17 mouse cellular contexts compared by ENCODE assay signal in genomic region chr2:26973960-26974359, GRCm38 (mm10). TPM values are rescaled to one million over a fixed set of nuclear protein-coding genes. Genes with fewer than 3 reads are reported as not detected.
A peak's percentile ranks its signal among the peaks of the same experiment; 100 is the strongest.
DNase-seq lines count a peak whose midpoint lies in the region; ATAC-seq and TF ChIP-seq lines count a peak whose summit lies in the region.
"Had no signal": no experiment of that assay in that cellular context is flagged by ENCODE, and none has a peak within 500 bp of the region (broad histone marks: within the 10 kb centered on the region; RNA-seq: fewer than 3 reads in every experiment).

No protein-coding gene starts in this region.

- peak; percentile 9 for DNase-seq in lung, postnatal 0 days (ENCODE audit: low spot score)
- no peak for DNase-seq in lung, adult 2 months
- peak; percentile 22 for DNase-seq in c-Kit-positive CD71-negative TER-119-negative erythroid progenitor cells, embryonic 14.5 days (ENCODE audit: low read depth)
- DNase-seq in yolk sac, embryonic 10.5 days (ENCODE audit: low spot score), result peak; percentile 39
- no peak for DNase-seq in forebrain, embryonic 11.5 days (ENCODE audit: low spot score)
- DNase-seq in thymus, postnatal 36 days, result no peak
- DNase-seq: cerebellum, adult 9-10 months; kidney, adult 9 months; lung, postnatal 4 days; retina, postnatal 1 day had no signal

- WGBS in lung, postnatal 0 days, result 33% methylated on average over 4 of the region's 4 CpGs
- 19% methylated on average over 4 of the region's 4 CpGs for WGBS in lung, adult 2 months
- 2% methylated on average over 4 of the region's 4 CpGs for WGBS in macrophage (ENCODE audit: missing documents)
- 62% methylated on average over 4 of the region's 4 CpGs for WGBS in forebrain, embryonic 11.5 days

- TF ChIP-seq EP300 in lung, postnatal 0 days (IDR thresholded peaks at IDR 0.05), result no peak

- no peak overlapping the region for H3K4me2 ChIP-seq in lung, postnatal 0 days (replicated peaks; ENCODE audit: low read depth, low read length)
- H3K4me2 ChIP-seq in forebrain, embryonic 11.5 days (ENCODE audit: low read depth, low read length, severe bottlenecking), result no peak overlapping the region
- H3K4me2 ChIP-seq: heart, embryonic 15.5 days; hindbrain, embryonic 12.5 days; limb, embryonic 15.5 days; midbrain, embryonic 15.5 days; neural tube, embryonic 12.5 days had no signal

- H3K9ac ChIP-seq in lung, postnatal 0 days (replicated peaks; ENCODE audit: low read depth), result no peak overlapping the region
- H3K9ac ChIP-seq in forebrain, embryonic 11.5 days (ENCODE audit: low read length), result no peak overlapping the region
- H3K9ac ChIP-seq: heart, embryonic 15.5 days; hindbrain, embryonic 12.5 days; limb, embryonic 15.5 days; midbrain, embryonic 15.5 days; neural tube, embryonic 12.5 days had no signal

- TF ChIP-seq CTCF in lung, postnatal 0 days (IDR thresholded peaks at IDR 0.05), result no peak
- no peak for TF ChIP-seq CTCF in lung, adult 2 months (IDR thresholded peaks at IDR 0.05; ENCODE audit: insufficient read depth, low read length)

- H3K4me1 ChIP-seq in lung, postnatal 0 days (ENCODE audit: insufficient read depth, low read depth, low read length), result no peaks in the 10 kb centered on the region
- H3K4me1 ChIP-seq in lung, adult 2 months (ENCODE audit: control insufficient read depth, insufficient read depth, low read length), result no peaks in the 10 kb centered on the region
- no peaks in the 10 kb centered on the region for H3K4me1 ChIP-seq in forebrain, embryonic 11.5 days (replicated peaks; ENCODE audit: control insufficient read depth, insufficient read depth, low read length)
- H3K4me1 ChIP-seq: heart, embryonic 15.5 days; hindbrain, embryonic 12.5 days; limb, embryonic 15.5 days; midbrain, embryonic 15.5 days; neural tube, embryonic 12.5 days had no signal

- no peaks in the 10 kb centered on the region for H3K36me3 ChIP-seq in lung, postnatal 0 days (ENCODE audit: insufficient read depth, low read length)
- no peaks in the 10 kb centered on the region for H3K36me3 ChIP-seq in macrophage (ENCODE audit: inconsistent target)
- no peaks in the 10 kb centered on the region for H3K36me3 ChIP-seq in forebrain, embryonic 11.5 days (ENCODE audit: control insufficient read depth, insufficient read depth, low read length)
- H3K36me3 ChIP-seq: heart, embryonic 15.5 days; hindbrain, embryonic 12.5 days; limb, embryonic 15.5 days; midbrain, embryonic 15.5 days; neural tube, embryonic 12.5 days had no signal

- no peaks in the 10 kb centered on the region for H3K9me3 ChIP-seq in lung, postnatal 0 days (ENCODE audit: low read length)
- H3K9me3 ChIP-seq in forebrain, embryonic 11.5 days (ENCODE audit: control insufficient read depth, low read length), result no peaks in the 10 kb centered on the region
- H3K9me3 ChIP-seq: heart, embryonic 15.5 days; hindbrain, embryonic 12.5 days; limb, embryonic 15.5 days; midbrain, embryonic 15.5 days; neural tube, embryonic 12.5 days had no signal

- no peak; the same call in 1 of the 2 replicates for ATAC-seq in lung, postnatal 0 days
- no peak for ATAC-seq in forebrain, embryonic 11.5 days (replicated peaks; ENCODE audit: low FRiP score)
- ATAC-seq: midbrain, embryonic 15.5 days had no signal

- no peaks in the 10 kb centered on the region for H3K27me3 ChIP-seq in lung, postnatal 0 days (replicated peaks; ENCODE audit: insufficient read depth, low read length)
- no peaks in the 10 kb centered on the region for H3K27me3 ChIP-seq in forebrain, embryonic 11.5 days (ENCODE audit: control insufficient read depth, insufficient read depth, low read length)
- H3K27me3 ChIP-seq: hindbrain, embryonic 12.5 days; limb, embryonic 15.5 days; midbrain, embryonic 15.5 days; neural tube, embryonic 12.5 days had no signal

- no peaks in the 10 kb centered on the region for H3K79me2 ChIP-seq in macrophage (ENCODE audit: inconsistent target)

- no peak overlapping the region for H3K27ac ChIP-seq in lung, postnatal 0 days (ENCODE audit: low read length)
- H3K27ac ChIP-seq in macrophage, result peak overlapping the region; percentile 65
- H3K27ac ChIP-seq in forebrain, embryonic 11.5 days (ENCODE audit: low read depth, low read length), result no peak overlapping the region
- H3K27ac ChIP-seq: heart, embryonic 15.5 days; hindbrain, embryonic 12.5 days; limb, embryonic 15.5 days; midbrain, embryonic 15.5 days; neural tube, embryonic 12.5 days had no signal

- TF ChIP-seq POLR2A in lung, adult 2 months (IDR thresholded peaks at IDR 0.05; ENCODE audit: borderline replicate concordance, extremely low read depth, low read depth, low read length), result no peak

- H3K4me3 ChIP-seq in lung, postnatal 0 days (ENCODE audit: low read depth, low read length), result no peak overlapping the region
- no peak overlapping the region for H3K4me3 ChIP-seq in lung, adult 2 months (replicated peaks; ENCODE audit: extremely low read depth, low read depth, low read length)
- H3K4me3 ChIP-seq in macrophage (ENCODE audit: inconsistent target), result no peak overlapping the region
- no peak overlapping the region for H3K4me3 ChIP-seq in forebrain, embryonic 11.5 days (ENCODE audit: low read depth, low read length)
- H3K4me3 ChIP-seq: heart, embryonic 15.5 days; hindbrain, embryonic 12.5 days; limb, embryonic 15.5 days; midbrain, embryonic 15.5 days; neural tube, embryonic 12.5 days had no signal

RNA-seq across cellular contexts. Expression of gene Adamts13, which starts 0.7 kb away (rescaled TPM):
- 0.26 TPM in 2 replicates for polyA plus RNA-seq in lung, postnatal 0 days (2015; fragmentation: Nextera tagmentation; extraction: Ambion mirVana)
- 0.83 and 1.1 TPM in 2 replicates for polyA plus RNA-seq in lung, adult 2 months (2012; rRNA removed)
- total RNA-seq in macrophage (2018; cell fraction: chromatin; rRNA removed), result 1 to 10 TPM in 1 of 26 experiments, under 1 TPM in 23, not detected in 2; 0.20 to 1.1 (median 0.48) TPM
- under 1 TPM in 12 of 26 experiments, not detected in 14; under 0.01 to 0.11 (median 0.04) TPM for total RNA-seq in macrophage (2018; cell fraction: cytosol; rRNA removed)
- under 1 TPM in 16 of 26 experiments, not detected in 10; 0.15 to 0.63 (median 0.26) TPM for total RNA-seq in macrophage (2018; cell fraction: nucleus; rRNA removed)
- polyA plus RNA-seq in macrophage (2018), result not detected in 3 replicates
- 0.08 TPM in 1 of 2 replicates, not detected in the other for polyA plus RNA-seq in forebrain, embryonic 11.5 days (2014; fragmentation: Nextera tagmentation; extraction: Ambion mirVana)
- polyA plus RNA-seq: heart, embryonic 15.5 days; hindbrain, embryonic 12.5 days; limb, embryonic 15.5 days; midbrain, embryonic 15.5 days; neural tube, embryonic 12.5 days had no signal

RNA-seq across cellular contexts. Expression of gene Rexo4, which starts 9.8 kb away (rescaled TPM):
- polyA plus RNA-seq in lung, postnatal 0 days (2015; fragmentation: Nextera tagmentation; extraction: Ambion mirVana), result 21.4 and 22.1 TPM in 2 replicates
- 16.2 and 20.7 TPM in 2 replicates for polyA plus RNA-seq in lung, adult 2 months (2012; rRNA removed)
- total RNA-seq in macrophage (2018; cell fraction: chromatin; rRNA removed), result 100 to 1,000 TPM; 104 to 328 (median 180) TPM
- total RNA-seq in macrophage (2018; cell fraction: cytosol; rRNA removed), result 10 to 100 TPM; 18.7 to 34.2 (median 26.7) TPM
- 100 to 1,000 TPM in 7 of 26 experiments, 10 to 100 TPM in 19; 55.0 to 197 (median 83.4) TPM for total RNA-seq in macrophage (2018; cell fraction: nucleus; rRNA removed)
- polyA plus RNA-seq in macrophage (2018), result 33.6 to 77.4 TPM (median 33.7 TPM) in 3 replicates
- 53.9 and 57.1 TPM in 2 replicates for polyA plus RNA-seq in forebrain, embryonic 11.5 days (2014; fragmentation: Nextera tagmentation; extraction: Ambion mirVana)

RNA-seq across cellular contexts. Expression of gene Cacfd1, which starts 35.8 kb away (rescaled TPM):
- polyA plus RNA-seq in lung, postnatal 0 days (2015; fragmentation: Nextera tagmentation; extraction: Ambion mirVana), result 39.9 and 42.1 TPM in 2 replicates
- polyA plus RNA-seq in lung, adult 2 months (2012; rRNA removed), result 43.7 and 49.2 TPM in 2 replicates
- 10 to 100 TPM; 19.6 to 45.0 (median 30.8) TPM for total RNA-seq in macrophage (2018; cell fraction: chromatin; rRNA removed)
- 10 to 100 TPM; 12.1 to 28.7 (median 22.8) TPM for total RNA-seq in macrophage (2018; cell fraction: cytosol; rRNA removed)
- total RNA-seq in macrophage (2018; cell fraction: nucleus; rRNA removed), result 10 to 100 TPM; 18.0 to 42.1 (median 28.9) TPM
- 10.7 to 20.4 TPM (median 18.3 TPM) in 3 replicates for polyA plus RNA-seq in macrophage (2018)
- polyA plus RNA-seq in forebrain, embryonic 11.5 days (2014; fragmentation: Nextera tagmentation; extraction: Ambion mirVana), result 103 and 109 TPM in 2 replicates

RNA-seq across cellular contexts. Expression of gene Stkld1, which starts 40.1 kb away (rescaled TPM):
- 0.13 and 0.24 TPM in 2 replicates for polyA plus RNA-seq in lung, postnatal 0 days (2015; fragmentation: Nextera tagmentation; extraction: Ambion mirVana)
- 0.17 and 0.31 TPM in 2 replicates for polyA plus RNA-seq in lung, adult 2 months (2012; rRNA removed)
- total RNA-seq in macrophage (2018; cell fraction: chromatin; rRNA removed), result 1 to 10 TPM in 23 of 26 experiments, under 1 TPM in 2, not detected in 1; 0.31 to 7.1 (median 2.7) TPM
- total RNA-seq in macrophage (2018; cell fraction: cytosol; rRNA removed), result 1 to 10 TPM in 2 of 26 experiments, under 1 TPM in 24; 0.31 to 1.2 (median 0.64) TPM
- 1 to 10 TPM in 21 of 26 experiments, under 1 TPM in 4, not detected in 1; 0.52 to 7.6 (median 2.1) TPM for total RNA-seq in macrophage (2018; cell fraction: nucleus; rRNA removed)
- polyA plus RNA-seq in macrophage (2018), result 0.30 to 0.79 TPM (median 0.44 TPM) in 3 replicates
- polyA plus RNA-seq in forebrain, embryonic 11.5 days (2014; fragmentation: Nextera tagmentation; extraction: Ambion mirVana), result 0.11 TPM in 1 of 2 replicates, not detected in the other
- polyA plus RNA-seq: large intestine, adult 2 months; neural tube, embryonic 12.5 days had no signal

RNA-seq across cellular contexts. Expression of gene Surf4, which starts 40.2 kb away (rescaled TPM):
- polyA plus RNA-seq in lung, postnatal 0 days (2015; fragmentation: Nextera tagmentation; extraction: Ambion mirVana), result 167 and 171 TPM in 2 replicates
- polyA plus RNA-seq in lung, adult 2 months (2012; rRNA removed), result 214 and 250 TPM in 2 replicates
- total RNA-seq in macrophage (2018; cell fraction: chromatin; rRNA removed), result 10 to 100 TPM; 14.3 to 46.8 (median 28.1) TPM
- total RNA-seq in macrophage (2018; cell fraction: cytosol; rRNA removed), result 100 to 1,000 TPM; 157 to 236 (median 188) TPM
- total RNA-seq in macrophage (2018; cell fraction: nucleus; rRNA removed), result 100 to 1,000 TPM in 24 of 26 experiments, 10 to 100 TPM in 2; 50.4 to 247 (median 148) TPM
- 126 to 164 TPM (median 160 TPM) in 3 replicates for polyA plus RNA-seq in macrophage (2018)
- polyA plus RNA-seq in forebrain, embryonic 11.5 days (2014; fragmentation: Nextera tagmentation; extraction: Ambion mirVana), result 144 and 152 TPM in 2 replicates

Comparison
In these comparisons a context has a peak if more than half of its experiments do, and no peak if none do; other contexts are left out.
1. DNase-seq: peak in lung, postnatal 0 days (single experiment), c-Kit-positive CD71-negative TER-119-negative erythroid progenitor cells, embryonic 14.5 days (single experiment) and yolk sac, embryonic 10.5 days (single experiment); none in lung, adult 2 months (single experiment), forebrain, embryonic 11.5 days (single experiment) and thymus, postnatal 36 days (0 of 2).